Mouse (Mus musculus): Measurements from ENCODE around the gene C1qtnf7. TPM values are rescaled to one million over a fixed set of nuclear protein-coding genes. Genes with fewer than 3 reads are reported as not detected.

The C1qtnf7 gene
- total RNA-seq, 2 experiments from 2014 or later: 8.0 to 10.2 TPM

- no peak for DNase-seq
- intact Hi-C loops (cut with DNase I): no loop called here
Measured at GRCm38 (mm10) chr5:43601601-43602000, 86.3 kb downstream of the C1qtnf7 start.

- intact Hi-C loops (cut with DNase I): no loop called here
- DNase-seq: no peak
Measured at GRCm38 (mm10) chr5:43602518-43602917, 87.2 kb downstream of the C1qtnf7 start.

- intact Hi-C loops (cut with DNase I): no loop called here
- no peak for DNase-seq
Measured at GRCm38 (mm10) chr5:43603559-43603958, 88.2 kb downstream of the C1qtnf7 start.

- intact Hi-C loops (cut with DNase I): no loop called here
- DNase-seq: no peak
Measured at GRCm38 (mm10) chr5:43608073-43608472, 92.7 kb downstream of the C1qtnf7 start.

- peak in 1 of 2 experiments; percentile 28 for DNase-seq
- intact Hi-C loops (cut with DNase I): no loop called here
Measured at GRCm38 (mm10) chr5:43609760-43610159, 94.4 kb downstream of the C1qtnf7 start.

GRCm38 (mm10) chr5:43621575-43622299, 106.4 kb downstream of the C1qtnf7 start:
- DNase-seq: no peak
- intact Hi-C loops (cut with DNase I): no loop called here

GRCm38 (mm10) chr5:43625407-43625806, 110.1 kb downstream of the C1qtnf7 start:
- intact Hi-C loops (cut with DNase I): no loop called here

DNA sequence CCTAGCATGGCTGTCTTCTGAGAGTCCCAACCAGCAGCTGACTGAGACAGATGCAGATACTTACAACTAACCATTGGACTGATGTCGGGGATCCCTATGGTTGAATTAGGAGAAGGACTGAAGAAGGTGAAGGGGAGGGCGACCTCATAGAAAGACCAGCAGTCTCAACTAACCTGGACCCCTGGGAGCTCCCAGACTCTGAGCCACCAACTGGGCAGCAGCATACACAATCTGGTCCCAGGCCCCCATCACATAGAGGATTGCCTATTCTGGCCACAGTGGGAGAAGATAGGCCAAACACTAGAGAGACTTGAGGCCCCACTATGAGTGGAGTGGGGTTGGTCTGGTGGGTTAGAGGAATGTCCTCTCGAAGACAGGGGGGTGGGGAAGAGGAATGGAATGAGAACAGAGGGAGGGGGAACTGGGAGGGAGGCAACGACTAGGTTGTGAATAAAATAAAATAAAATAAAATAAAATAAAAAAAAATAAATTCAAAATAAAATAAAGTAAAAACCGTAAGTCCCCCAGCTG, 118.8 kb downstream of the C1qtnf7 start:
- intact Hi-C loops (cut with DNase I): loop anchor here (1.0 to 10.0 kb wide), 3 partner anchors 52 to 1749 kb away; no protein-coding TSS in a partner anchor
- DNase-seq: no peak

More at GRCm38 (mm10) chr5:43625407-43625806, 110.1 kb downstream of the C1qtnf7 start:
- no peak for DNase-seq

DNA sequence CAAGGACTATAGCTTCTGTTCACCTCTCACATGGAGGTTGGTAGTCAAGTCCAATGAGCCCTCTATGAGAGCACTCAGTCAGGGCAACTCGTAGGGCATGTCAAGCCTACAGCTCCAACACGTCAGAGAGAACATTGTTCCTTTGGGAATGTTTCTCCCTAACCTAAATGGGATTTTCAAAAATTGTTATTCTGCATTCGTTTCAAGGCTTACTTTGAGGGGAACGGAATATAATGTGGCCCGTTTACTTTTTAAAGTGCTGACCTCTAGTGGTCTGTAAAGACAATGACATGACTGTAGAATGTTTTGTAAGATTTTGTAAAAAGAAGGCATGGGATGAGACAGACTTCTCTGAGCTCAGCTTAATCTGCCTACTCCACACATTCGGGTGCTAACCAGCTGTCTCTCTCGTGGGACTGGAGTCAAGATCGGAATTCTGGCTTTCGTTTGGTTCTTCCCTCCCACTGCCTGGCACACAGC, 119.3 kb downstream of the C1qtnf7 start:
- DNase-seq: no peak
- intact Hi-C loops (cut with DNase I): loop anchor here (1.0 to 10.0 kb wide), 3 partner anchors 52 to 1750 kb away; no protein-coding TSS in a partner anchor

- intact Hi-C loops (cut with DNase I): no loop called here
- DNase-seq: no peak
Measured at GRCm38 (mm10) chr5:43645020-43645419, 129.7 kb downstream of the C1qtnf7 start.

DNA sequence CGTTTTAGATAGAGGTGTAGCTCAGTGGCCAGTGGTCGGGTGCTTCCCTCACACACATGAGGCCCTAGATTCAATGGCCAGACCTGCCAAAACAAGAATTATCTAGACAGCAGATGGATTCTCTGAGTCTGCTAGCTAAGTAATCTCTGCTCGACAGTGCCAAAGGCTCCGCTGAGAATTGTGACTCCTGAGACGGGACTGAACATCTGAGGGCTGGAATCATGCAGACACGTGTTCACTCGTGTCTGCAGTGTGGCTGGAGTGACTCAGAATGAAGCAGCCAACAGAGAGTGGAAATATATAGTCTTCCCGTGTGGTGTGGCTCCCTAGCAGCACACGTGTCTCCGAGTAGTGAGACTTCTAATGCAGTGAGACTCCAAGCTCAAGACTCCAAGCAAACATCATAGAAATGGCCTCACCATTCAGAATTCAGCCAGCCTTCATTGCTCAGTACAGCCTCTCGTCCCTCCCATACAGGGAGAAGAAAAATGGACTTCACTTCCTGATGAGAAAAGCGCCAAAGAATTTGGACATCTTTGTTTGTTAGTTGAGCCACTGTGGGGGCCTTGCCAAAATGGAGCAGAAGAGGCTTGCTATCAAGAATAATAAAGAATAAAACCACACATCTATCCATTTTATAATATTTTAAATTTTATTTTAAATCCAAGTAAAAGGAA, 131.9 kb downstream of the C1qtnf7 start:
- no peak for DNase-seq
- intact Hi-C loops (cut with DNase I): no loop called here

- DNase-seq: no peak
- intact Hi-C loops (cut with DNase I): loop anchor here (10.0 kb wide), 1 partner anchor 427 kb away; the partner anchor contains the start of gene Cpeb2
Measured at GRCm38 (mm10) chr5:43661498-43661897, 146.2 kb downstream of the C1qtnf7 start.

DNA sequence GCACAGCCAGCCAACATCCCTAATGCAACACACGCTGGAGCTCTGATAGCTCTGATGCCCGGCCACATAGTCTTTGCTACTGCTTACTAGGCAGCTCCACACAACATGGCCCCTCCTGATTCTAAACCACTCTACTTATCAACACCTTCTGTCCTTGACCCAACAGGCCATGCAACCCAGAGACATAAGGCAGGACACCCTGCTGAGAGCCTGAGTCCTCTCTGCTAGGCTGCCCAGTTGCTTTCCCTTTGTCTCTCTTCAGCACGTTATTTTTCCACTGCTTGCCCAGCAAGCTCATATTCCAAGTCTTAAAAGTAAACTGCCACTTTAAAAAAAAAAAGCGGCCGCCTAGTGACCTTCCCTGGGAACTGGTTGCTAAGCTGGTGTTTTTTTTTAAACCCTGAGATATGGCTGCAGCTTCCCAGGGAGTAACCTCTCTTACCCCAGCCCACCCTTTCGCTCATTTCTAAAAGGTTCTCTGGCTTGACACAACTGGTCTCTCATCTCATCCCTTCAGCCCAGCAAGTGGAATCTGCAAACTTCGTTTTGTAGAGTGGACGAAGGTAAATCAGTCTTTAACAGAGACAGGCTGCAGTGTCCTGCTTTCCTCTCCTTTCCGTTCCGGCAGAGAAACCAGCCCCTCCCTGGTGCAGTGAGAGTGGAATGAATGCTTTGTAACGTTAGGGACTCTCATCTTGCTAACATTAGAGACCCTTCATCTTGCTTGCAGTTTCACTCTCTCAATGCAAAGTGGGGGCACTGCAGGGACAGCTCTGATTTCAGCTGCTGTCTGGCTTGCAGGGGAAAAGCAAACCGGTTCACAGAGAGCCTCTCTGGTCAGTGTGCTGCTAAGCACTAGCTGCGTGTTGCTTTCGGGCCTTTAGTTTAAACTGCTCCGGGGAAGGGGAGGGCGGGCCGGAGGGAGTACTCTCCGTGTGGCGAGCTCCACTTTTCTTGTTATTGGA, 146.9 kb downstream of the C1qtnf7 start, which contains the start of gene Cc2d2a:
TSS of gene Cc2d2a (plus strand) at position 350 of the 965 bp plus-strand sequence.
- intact Hi-C loops (cut with DNase I): loop anchor here (10.0 kb wide), 1 partner anchor 427 kb away; the partner anchor contains the start of gene Cpeb2
- DNase-seq: peak; percentile 41 to 49

- no peak for DNase-seq
- intact Hi-C loops (cut with DNase I): loop anchor here (10.0 kb wide), 1 partner anchor 429 kb away; the partner anchor contains the start of gene Cpeb2
Measured at GRCm38 (mm10) chr5:43663531-43663930, 148.2 kb downstream of the C1qtnf7 start.

- intact Hi-C loops (cut with DNase I): loop anchor here (10.0 kb wide), 1 partner anchor 430 kb away; the partner anchor contains the start of gene Cpeb2
- DNase-seq: peak; percentile 35 to 62
Measured at GRCm38 (mm10) chr5:43665144-43665543, 149.8 kb downstream of the C1qtnf7 start.

Other genes with a start within 250 kb of the C1qtnf7 start
- 10 to 100 TPM; 10.7 to 12.6 TPM for gene Cc2d2a, start 146.8 kb downstream of the C1qtnf7 start, total RNA-seq (2021)

All from heart, postnatal 14 days (tissue).